Mouse (Mus musculus): ENCODE measurements around the gene Plbd2. TPM values are rescaled to one million over a fixed set of nuclear protein-coding genes. Genes with fewer than 3 reads are reported as not detected.

The Plbd2 gene
- 10 to 100 TPM; 39.5 to 47.1 TPM for total RNA-seq (2021)
- 27.7 and 32.1 TPM in 2 replicates for polyA plus RNA-seq (2012; rRNA removed)
- long read RNA-seq, full-length matches to known transcripts: 52 of 66 reads
- long read RNA-seq, partial matches to known transcripts: 3 of 66 reads
- long read RNA-seq, other reads (novel, unspliced or antisense): 11 of 66 reads

- peak; percentile 86 for DNase-seq
- Histone ChIP-seq H3K27ac (peak within 1 kb of the TSS; percentile 86), H3K4me3 (peak within 1 kb of the TSS; percentile 75), H3K36me3 (ENCODE audit: control insufficient read depth, insufficient read depth, low read length) (no peaks in the 10 kb centered on the region), H3K27me3 (ENCODE audit: control insufficient read depth, insufficient read depth, low read length) (no peaks in the 10 kb centered on the region), H3K9ac (ENCODE audit: low read depth, low read length) (peak within 1 kb of the TSS; percentile 85), H3K79me2 (replicated peaks; ENCODE audit: control insufficient read depth, insufficient read depth, low read length) (no peaks in the 10 kb centered on the region; the same call in none of the 2 replicates), H3K4me1 (ENCODE audit: control insufficient read depth, insufficient read depth, low read length) (peaks cover 12% of the 10 kb centered on the region)
- WGBS: under 1% methylated on average over 55 of the region's 55 CpGs
- TF ChIP-seq POLR2A (IDR thresholded peaks at IDR 0.05; ENCODE audit: insufficient read depth, low read depth, low read length) (peak; percentile 49; the same call in 1 of the 2 replicates), CTCF (IDR thresholded peaks at IDR 0.05) (no peak), EP300 (IDR thresholded peaks at IDR 0.05; ENCODE audit: insufficient read depth, low read depth, low read length) (0 out of 2 replicates have a peak, but pooled peaks have one; percentile 19)
- intact Hi-C loops (cut with DNase I): loop anchor here (10.0 kb wide), 1 partner anchor 172 kb away; no protein-coding TSS in a partner anchor
These were observed at the start of gene Plbd2 for GRCm38 (mm10) chr5:120503144-120503795. Plbd2 (minus strand) TSS chr5:120503625.

- WGBS: 100% methylated on average over 5 of the region's 5 CpGs
- H3K27me3 ChIP-seq (ENCODE audit: control insufficient read depth, insufficient read depth, low read length): no peaks in the 10 kb centered on the region
- H3K79me2 ChIP-seq (replicated peaks; ENCODE audit: control insufficient read depth, insufficient read depth, low read length): no peaks in the 10 kb centered on the region
- DNase-seq: no peak
- no peak overlapping the region for H3K4me3 ChIP-seq
- H3K36me3 ChIP-seq (ENCODE audit: control insufficient read depth, insufficient read depth, low read length): no peaks in the 10 kb centered on the region
- H3K9ac ChIP-seq (ENCODE audit: low read depth, low read length): no peak overlapping the region
- no peak overlapping the region for H3K27ac ChIP-seq
- H3K4me1 ChIP-seq (ENCODE audit: control insufficient read depth, insufficient read depth, low read length): no peaks in the 10 kb centered on the region
- intact Hi-C loops (cut with DNase I): no loop called here
- TF ChIP-seq EP300 (IDR thresholded peaks at IDR 0.05; ENCODE audit: insufficient read depth, low read depth, low read length) (no peak), POLR2A (IDR thresholded peaks at IDR 0.05; ENCODE audit: insufficient read depth, low read depth, low read length) (no peak), CTCF (IDR thresholded peaks at IDR 0.05) (no peak)
These were observed 47.2 kb upstream of the Plbd2 start for GRCm38 (mm10) chr5:120550673-120551072.

GRCm38 (mm10) chr5:120550137-120550536 is 46.7 kb upstream of the Plbd2 start:
- H3K4me3 ChIP-seq: no peak overlapping the region
- no peaks in the 10 kb centered on the region for H3K4me1 ChIP-seq (ENCODE audit: control insufficient read depth, insufficient read depth, low read length)
- H3K79me2 ChIP-seq (replicated peaks; ENCODE audit: control insufficient read depth, insufficient read depth, low read length): no peaks in the 10 kb centered on the region
- 61% methylated on average over 5 of the region's 5 CpGs for WGBS
- DNase-seq: no peak
- H3K9ac ChIP-seq (ENCODE audit: low read depth, low read length): no peak overlapping the region
- H3K27ac ChIP-seq: no peak overlapping the region
- H3K36me3 ChIP-seq (ENCODE audit: control insufficient read depth, insufficient read depth, low read length): no peaks in the 10 kb centered on the region
- TF ChIP-seq EP300 (IDR thresholded peaks at IDR 0.05; ENCODE audit: insufficient read depth, low read depth, low read length) (no peak), CTCF (IDR thresholded peaks at IDR 0.05) (no peak), POLR2A (IDR thresholded peaks at IDR 0.05; ENCODE audit: insufficient read depth, low read depth, low read length) (no peak)
- intact Hi-C loops (cut with DNase I): no loop called here
- H3K27me3 ChIP-seq (ENCODE audit: control insufficient read depth, insufficient read depth, low read length): no peaks in the 10 kb centered on the region

GRCm38 (mm10) chr5:120548236-120548850 is 44.9 kb upstream of the Plbd2 start:
- no peaks in the 10 kb centered on the region for H3K79me2 ChIP-seq (replicated peaks; ENCODE audit: control insufficient read depth, insufficient read depth, low read length)
- H3K36me3 ChIP-seq (ENCODE audit: control insufficient read depth, insufficient read depth, low read length): no peaks in the 10 kb centered on the region
- no peak overlapping the region for H3K4me3 ChIP-seq
- H3K27ac ChIP-seq: no peak overlapping the region
- TF ChIP-seq CTCF (IDR thresholded peaks at IDR 0.05) (no peak), POLR2A (IDR thresholded peaks at IDR 0.05; ENCODE audit: insufficient read depth, low read depth, low read length) (no peak), EP300 (IDR thresholded peaks at IDR 0.05; ENCODE audit: insufficient read depth, low read depth, low read length) (no peak)
- no peaks in the 10 kb centered on the region for H3K27me3 ChIP-seq (ENCODE audit: control insufficient read depth, insufficient read depth, low read length)
- intact Hi-C loops (cut with DNase I): no loop called here
- no peak for DNase-seq
- no peak overlapping the region for H3K9ac ChIP-seq (ENCODE audit: low read depth, low read length)
- 86% methylated on average over 11 of the region's 11 CpGs for WGBS
- no peaks in the 10 kb centered on the region for H3K4me1 ChIP-seq (ENCODE audit: control insufficient read depth, insufficient read depth, low read length)

GRCm38 (mm10) chr5:120536632-120537031 is 33.2 kb upstream of the Plbd2 start:
- no peaks in the 10 kb centered on the region for H3K27me3 ChIP-seq (ENCODE audit: control insufficient read depth, insufficient read depth, low read length)
- no peak for DNase-seq
- peak overlapping the region; percentile 62 for H3K27ac ChIP-seq
- no peak overlapping the region for H3K9ac ChIP-seq (ENCODE audit: low read depth, low read length)
- TF ChIP-seq CTCF (IDR thresholded peaks at IDR 0.05) (no peak), POLR2A (IDR thresholded peaks at IDR 0.05; ENCODE audit: insufficient read depth, low read depth, low read length) (no peak), EP300 (IDR thresholded peaks at IDR 0.05; ENCODE audit: insufficient read depth, low read depth, low read length) (no peak)
- H3K4me3 ChIP-seq: no peak overlapping the region
- H3K36me3 ChIP-seq (ENCODE audit: control insufficient read depth, insufficient read depth, low read length): no peaks in the 10 kb centered on the region
- WGBS: 81% methylated on average over 5 of the region's 5 CpGs
- intact Hi-C loops (cut with DNase I): no loop called here
- no peaks in the 10 kb centered on the region for H3K79me2 ChIP-seq (replicated peaks; ENCODE audit: control insufficient read depth, insufficient read depth, low read length)
- H3K4me1 ChIP-seq (ENCODE audit: control insufficient read depth, insufficient read depth, low read length): no peaks in the 10 kb centered on the region

GRCm38 (mm10) chr5:120536046-120536445 is 32.6 kb upstream of the Plbd2 start:
- intact Hi-C loops (cut with DNase I): no loop called here
- no peaks in the 10 kb centered on the region for H3K79me2 ChIP-seq (replicated peaks; ENCODE audit: control insufficient read depth, insufficient read depth, low read length)
- no peak overlapping the region for H3K4me3 ChIP-seq
- TF ChIP-seq EP300 (IDR thresholded peaks at IDR 0.05; ENCODE audit: insufficient read depth, low read depth, low read length) (no peak), POLR2A (IDR thresholded peaks at IDR 0.05; ENCODE audit: insufficient read depth, low read depth, low read length) (no peak), CTCF (IDR thresholded peaks at IDR 0.05) (no peak)
- H3K27ac ChIP-seq: peak overlapping the region; percentile 62
- no peaks in the 10 kb centered on the region for H3K4me1 ChIP-seq (ENCODE audit: control insufficient read depth, insufficient read depth, low read length)
- no peak overlapping the region for H3K9ac ChIP-seq (ENCODE audit: low read depth, low read length)
- DNase-seq: peak in 1 of 2 experiments; percentile 69
- H3K27me3 ChIP-seq (ENCODE audit: control insufficient read depth, insufficient read depth, low read length): no peaks in the 10 kb centered on the region
- no peaks in the 10 kb centered on the region for H3K36me3 ChIP-seq (ENCODE audit: control insufficient read depth, insufficient read depth, low read length)
- WGBS: 67% methylated on average over 13 of the region's 13 CpGs
